Mouse (Mus musculus) cerebellum, adult 11 months (tissue): ENCODE results near the gene Mrto4.
"Not testable (repeated sequence)": the region's sequence is repeated elsewhere in the genome, so short reads cannot be mapped to it uniquely, and the experiment has no call there.

Experiments used
- DNase-seq: peaks from one replicate; pipeline ENCODE4 v3.0.0; 2022

The Mrto4 gene

DNA sequence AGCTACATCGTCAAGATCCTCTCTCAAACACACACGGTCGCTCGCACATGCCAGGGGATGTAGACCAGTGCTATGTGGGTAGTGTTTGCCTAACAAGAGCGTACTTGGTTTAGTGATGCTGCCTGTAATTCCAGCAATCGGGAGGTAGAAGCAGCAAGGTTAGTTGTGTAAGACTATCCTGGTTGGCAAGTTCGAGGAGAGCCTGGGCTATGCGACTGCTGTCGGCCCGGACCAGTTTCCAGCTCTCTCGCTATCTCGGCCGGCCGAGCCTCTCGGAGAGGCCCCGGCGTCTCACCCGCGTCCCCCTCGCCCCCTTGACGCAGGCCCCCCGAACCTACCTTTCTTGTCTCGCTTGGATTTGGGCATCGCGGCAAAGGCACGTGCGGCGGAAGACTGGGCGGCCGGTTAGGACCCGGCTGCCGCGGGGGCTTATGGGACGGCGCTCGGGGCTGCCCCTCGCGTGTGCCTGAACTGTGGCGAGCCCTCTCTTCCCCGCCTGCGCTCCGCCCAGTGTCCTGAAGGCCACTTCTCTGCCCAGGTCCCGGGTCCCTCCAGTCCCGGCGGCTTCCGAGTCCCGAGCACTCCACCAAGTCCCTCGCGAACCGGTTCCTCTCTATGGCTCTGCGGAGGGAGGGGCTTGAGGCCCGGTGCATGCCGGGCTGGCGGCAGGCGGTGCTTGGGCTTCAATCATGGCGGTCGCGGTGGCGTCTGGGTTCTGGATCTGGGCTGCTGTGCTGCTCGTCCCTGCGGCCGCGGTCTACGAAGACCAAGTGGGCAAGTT, at the start of gene Mrto4, which contains the start of the genes Emc1 and Ubr4:
Gene Mrto4, minus strand, starts transcription at position 646 of the 781 bp plus-strand sequence.
Gene Emc1, plus strand, starts transcription at position 657 of the 781 bp plus-strand sequence.
Gene Ubr4, plus strand, starts transcription at position 679 of the 781 bp plus-strand sequence.
- DNase-seq = peak; percentile 75

DNA sequence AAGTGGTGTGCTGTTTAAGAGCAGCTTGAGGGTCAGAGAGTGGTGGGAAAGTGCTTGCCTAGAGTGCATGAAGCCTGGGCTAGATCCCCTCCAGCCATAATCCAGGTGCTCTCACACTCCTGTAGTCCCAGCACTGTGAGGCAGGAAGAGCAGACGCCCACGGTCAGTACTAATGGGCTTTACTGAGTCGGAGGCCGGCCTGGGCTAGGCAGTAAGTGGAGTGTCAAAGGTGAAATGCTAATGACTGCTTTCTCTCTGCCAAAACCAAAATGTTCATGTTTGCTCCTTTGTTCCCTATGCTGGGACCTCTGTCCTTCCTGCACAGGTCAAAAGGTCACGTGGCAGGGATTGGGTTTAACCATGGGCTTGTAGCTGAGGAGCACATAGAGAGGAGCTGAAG, 48.1 kb upstream of the Mrto4 start:
- no peak for DNase-seq

DNA sequence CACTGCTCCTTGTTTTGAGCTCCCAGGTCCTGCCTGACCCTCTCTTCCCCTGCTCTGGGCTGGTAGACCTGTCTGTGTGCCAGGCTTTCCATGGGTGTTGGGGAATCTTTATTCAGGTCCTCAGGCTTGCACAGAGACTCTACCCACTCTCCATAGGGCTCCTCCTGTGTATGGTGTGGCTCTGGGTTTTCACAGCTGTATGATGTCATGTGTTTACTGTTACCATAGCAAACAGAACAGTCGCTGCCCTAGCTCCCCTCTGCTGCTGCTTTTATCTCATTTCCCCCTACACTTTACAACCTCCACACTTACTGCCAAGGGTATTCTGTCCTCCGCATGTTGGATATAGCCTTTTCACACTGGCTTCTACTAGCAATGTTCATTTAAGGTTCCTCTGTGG, 43.1 kb upstream of the Mrto4 start:
- DNase-seq = no peak

DNA sequence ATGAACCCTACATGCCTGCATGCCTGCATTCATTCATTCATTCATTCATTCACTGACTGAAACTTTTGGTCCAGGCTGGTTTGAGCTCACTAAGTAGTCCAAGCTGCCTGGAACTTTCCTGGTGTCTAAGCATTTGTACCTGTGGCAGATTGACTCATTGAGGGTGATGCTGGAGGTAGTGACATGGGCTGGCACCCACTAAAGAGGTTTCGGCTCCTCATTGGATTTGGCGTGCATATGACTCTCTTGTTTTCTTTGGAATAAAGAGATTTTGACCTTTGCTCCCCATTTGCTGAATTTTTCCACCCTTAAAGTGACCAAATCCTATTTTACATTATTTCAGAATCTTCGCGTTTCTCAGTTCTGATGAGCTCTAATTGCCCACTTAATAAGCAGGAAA, 37.2 kb upstream of the Mrto4 start:
- DNase-seq = no peak

DNA sequence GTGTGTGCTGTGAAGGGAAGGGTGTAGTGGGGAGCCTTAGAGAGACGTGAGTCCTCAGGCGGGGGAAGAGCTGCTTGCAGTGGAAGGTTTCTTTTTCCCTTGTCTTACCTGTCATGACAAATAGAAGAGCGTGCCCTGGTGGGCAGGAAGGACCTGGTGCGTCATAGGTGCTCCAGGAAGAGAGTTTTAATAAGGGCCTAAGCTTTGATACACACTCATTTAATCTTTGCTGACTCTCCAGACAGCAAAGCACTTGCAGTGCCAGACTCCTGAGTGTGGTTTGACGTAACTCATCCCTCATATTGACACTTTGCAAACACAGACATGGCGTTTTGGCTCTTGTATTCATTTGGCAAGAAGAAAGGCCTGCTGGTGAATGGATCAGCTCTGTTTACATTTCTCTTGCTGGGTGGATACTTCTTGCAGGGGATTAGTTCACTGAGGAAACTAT, 34.5 kb upstream of the Mrto4 start:
- no peak for DNase-seq

DNA sequence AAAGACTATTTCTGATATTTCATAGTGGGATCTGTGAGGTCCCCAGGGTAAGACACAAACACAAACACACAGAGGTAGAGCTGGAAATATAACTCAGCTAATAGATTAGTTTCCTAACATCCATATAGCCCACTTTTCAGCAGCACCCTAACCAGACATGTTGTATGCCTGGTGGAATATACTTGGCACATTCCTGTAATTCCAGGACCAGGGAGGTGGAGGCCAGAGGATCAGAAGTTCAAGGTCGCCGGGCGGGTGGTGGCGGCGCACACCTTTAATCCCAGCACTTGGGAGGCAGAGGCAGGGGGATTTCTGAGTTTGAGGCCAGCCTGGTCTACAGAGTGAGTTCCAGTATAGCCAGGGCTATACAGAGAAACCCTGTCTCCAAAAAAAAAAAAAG, 33.5 kb upstream of the Mrto4 start:
- DNase-seq = not testable (repeated sequence)

DNA sequence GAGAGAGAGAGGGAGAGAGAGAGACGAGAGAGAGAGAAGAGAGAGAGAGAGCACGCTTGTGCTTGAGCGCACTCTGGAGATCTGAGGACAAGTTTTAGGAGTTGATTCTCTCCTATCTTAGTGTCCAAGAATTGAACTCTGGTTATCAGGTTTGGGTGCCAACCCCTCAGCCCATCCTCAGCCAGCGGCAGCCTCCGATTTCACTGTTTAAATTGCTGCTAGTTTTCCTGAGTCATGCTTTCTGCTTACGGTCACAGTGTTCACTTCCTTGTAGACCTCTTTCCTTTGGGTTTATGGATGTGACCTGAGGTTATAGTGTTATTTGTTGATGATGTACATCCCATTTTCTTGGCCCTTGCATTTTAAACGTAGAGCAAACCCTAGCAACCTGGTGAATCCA, 29.9 kb upstream of the Mrto4 start:
- no peak for DNase-seq

DNA sequence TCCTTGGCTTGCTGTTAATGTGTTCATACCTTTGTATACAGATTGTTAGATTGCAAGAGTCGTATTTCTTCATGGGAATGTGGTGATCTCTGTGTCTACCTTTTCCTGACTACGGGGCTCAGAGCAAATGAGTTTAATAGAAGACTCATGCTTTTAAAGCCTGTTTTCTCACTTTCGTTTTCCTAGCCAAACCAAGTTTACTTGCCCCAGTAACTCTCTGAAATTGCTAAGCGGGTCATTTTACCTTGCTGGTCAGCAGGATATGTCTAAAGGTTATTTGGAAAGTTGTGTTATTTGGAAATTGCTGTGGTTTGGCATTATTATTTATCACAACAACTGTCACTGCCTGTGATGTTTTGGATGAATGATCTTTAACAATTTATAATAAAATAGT, 29.1 kb upstream of the Mrto4 start:
- DNase-seq = no peak

DNA sequence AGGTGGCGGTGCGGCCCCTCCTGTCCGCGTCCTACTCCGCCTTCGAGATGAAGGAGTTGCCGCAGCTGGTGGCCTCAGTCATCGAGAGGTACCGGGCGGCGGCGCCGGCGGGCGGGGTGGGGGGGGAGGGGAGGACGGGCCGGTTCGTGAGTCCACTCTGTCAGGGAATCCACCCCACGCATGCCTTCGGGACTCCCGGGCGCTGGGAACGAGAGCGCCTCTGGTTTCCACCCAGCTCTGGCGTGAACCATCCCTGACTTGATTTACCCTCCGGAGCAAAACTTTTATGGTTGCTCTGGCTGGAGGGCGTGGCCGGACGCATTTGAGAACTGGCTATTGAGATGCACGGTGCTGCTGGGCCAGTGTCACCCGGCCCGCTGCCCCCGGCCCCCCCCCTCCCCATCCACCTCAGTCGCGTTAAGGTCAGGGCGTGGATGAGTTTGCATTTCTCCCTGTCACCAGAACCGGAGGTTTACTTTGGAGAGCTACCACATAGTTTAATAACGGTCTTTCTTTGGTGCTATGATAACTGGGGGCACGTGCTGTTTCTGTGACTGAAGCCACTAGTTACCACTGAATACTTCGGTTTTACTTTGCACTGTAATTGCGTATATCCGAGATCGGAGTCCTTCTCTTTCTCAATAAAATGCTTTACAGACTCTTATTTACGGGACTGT, 28.5 kb upstream of the Mrto4 start:
- DNase-seq = no peak

DNA sequence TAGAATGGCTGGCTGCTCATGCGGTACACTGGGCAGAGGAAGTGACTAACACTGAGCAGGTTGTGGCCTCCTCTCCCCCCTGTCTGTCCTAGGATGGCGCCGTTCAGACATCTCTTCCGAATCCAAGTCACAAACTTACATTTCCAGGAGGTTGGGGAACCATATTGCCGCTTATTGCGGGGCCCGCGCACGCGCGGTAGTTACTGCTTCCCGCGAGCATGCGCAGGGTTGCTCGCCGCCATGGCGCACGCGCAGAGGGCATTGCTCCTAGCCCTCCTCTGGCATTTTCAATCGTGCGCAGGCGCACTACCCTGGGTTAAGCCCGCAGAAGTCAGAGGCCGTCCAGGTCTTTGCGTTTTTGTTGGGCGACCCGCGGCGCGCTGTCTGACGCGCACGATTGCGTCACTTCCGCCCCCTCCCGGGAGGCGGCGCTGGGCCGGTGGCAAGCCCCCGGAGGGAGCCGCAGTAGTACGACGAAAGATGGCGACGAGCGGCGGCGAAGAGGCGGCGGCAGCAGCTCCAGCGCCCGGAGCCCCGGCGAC, 27.9 kb upstream of the Mrto4 start:
- DNase-seq = peak; percentile 100

DNA sequence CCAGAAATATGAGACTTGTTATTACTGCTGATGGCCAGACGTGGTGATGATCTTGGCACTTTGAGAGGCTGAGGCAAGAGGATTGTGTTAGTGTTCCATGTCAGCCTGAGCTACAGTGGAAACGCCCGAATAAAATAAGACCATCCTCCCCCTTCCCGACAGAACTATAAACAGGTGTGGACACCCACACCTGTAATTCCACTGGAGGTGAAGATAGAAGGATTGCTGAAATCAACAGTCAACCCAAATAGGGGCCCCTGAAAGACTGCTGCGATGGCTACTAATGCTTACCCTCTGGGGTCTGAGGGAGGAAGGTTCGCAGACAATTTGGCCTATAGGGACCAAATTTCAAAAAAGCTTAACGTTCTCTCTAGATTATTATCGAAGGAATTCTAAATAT, 27.3 kb upstream of the Mrto4 start:
- DNase-seq = no peak

DNA sequence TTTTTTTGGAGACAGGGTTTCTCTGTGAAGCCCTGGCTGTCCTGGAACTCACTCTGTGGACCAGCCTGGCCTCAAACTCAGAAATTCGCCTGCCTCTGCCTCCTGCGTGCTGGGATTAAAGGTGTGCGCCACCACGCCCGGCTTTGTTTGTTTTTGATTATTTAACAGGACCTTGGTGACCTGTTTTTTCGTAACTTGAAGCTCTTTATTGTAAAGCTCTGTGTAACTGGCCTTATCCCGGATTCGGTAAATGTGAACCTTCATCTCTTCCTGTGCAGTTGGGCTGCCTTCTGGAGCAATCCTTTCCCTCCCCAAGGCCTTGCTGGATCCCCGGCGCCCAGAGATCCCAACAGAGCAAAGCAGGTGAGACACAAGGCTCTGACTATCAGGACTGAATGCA, 21.2 kb upstream of the Mrto4 start:
- no peak for DNase-seq

DNA sequence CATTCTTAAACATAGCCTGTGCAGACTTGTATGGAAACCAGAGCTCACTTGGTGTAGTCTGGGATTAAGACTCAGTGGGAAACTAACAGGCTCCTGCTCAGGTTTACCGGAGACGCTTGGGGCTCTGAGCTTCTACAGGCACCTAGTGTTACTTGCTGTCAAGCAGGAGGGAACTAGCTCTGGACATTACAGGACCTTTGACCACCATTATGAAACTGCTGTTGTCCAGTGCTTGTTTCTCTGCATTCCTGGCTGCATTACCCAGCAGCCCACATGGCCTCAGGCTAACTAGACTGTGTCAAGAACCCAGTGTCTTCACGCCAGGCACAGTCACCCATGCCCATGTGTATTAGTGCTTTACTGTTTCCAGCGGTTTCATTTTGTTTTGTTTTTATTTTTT, 20.8 kb upstream of the Mrto4 start:
- no peak for DNase-seq

DNA sequence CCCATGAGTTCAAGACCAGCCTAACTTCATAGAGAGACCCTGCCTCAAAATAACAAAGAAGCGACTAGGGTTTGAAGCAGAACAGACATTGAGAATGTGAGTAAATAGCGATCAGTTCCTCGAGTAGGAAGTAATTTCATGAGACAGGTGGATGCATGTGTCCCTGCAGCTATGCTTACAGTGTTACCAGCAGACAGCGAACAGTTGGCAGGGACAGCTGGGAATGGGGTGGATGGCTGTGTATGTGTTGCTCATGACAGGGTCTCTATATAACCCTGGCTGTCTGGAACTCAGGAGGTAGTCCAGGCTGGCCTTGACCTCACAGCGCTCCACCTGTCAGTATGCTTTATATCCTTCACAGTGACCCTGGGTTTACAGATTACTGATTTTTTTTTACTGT, 15.7 kb upstream of the Mrto4 start:
- DNase-seq = no peak

DNA sequence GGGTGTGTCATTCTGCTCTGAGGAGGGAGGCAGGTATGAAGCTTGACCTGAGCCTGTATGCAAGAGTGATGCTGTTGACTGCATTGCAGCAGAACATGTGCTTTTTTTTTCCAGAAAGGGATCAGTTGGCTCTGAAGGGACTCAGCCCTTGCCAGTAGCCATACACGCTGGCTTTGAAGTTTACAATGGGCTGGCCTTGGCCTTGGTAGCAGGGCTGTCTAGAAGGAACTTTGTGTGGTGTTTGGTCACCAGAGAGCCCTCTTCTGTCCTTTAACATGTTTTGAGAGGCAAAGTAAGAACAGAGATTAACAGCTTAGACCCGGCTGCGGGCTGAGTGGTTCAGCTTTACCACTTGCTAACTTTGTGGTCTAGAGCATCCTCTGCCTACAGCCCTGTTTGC, 15.0 kb upstream of the Mrto4 start:
- DNase-seq = no peak

DNA sequence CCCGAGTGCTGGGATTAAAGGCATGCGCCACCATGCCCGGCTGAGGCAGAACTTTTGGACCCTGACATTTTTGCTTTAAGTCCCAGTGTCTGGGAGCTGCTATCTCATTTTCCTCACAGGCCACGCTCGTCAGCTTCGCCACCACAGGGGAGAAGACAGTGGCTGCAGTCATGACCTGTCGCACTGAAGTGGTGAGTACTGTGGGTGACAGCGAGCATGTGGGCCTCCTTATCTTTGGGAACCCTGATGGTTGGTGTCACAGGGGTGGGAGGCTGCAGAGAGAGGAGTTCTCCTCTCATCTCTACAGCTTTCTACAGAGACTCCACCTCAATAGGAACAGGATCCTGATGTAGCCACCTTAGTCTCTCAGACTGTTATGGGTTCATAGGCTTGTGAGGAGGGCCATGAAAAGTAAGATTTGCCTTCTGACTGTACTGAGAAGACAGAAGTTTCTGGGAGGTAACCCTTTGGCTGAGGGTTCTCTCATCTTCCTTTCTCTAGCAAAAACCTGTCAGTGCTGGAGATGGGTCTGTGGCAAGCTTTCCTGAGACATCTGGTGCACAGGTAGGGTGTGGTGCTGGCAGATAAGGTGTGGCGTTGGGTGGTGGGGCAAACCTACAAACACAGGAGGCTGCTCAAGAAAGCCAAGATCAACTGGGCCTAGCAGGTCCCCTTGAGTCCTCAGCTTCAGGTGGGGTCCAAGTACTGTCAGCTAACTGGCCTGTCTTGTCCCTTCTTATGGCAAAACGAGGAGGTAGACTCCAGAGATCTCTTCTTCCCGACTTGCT, 8.6 kb upstream of the Mrto4 start:
- no peak for DNase-seq

DNA sequence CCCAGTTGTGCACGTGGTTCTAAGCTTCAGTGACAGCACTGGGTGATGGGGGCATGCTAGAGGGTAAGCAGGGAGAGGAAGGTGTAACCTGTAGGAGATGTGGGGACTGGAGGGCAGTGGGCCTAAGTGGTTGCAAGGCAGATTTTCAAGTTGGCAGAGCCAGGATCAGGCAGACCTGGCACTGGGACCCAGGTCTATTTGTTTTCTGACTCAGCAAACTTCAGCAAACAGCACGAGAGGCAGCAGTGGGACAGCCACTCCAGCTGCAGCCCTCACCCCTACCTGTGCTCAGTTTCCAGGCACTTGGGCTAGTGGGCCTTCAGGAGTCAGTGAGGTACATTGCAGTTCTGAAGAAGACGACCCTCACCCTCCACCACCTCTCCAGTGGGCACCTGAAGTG, 4.8 kb upstream of the Mrto4 start:
- DNase-seq = no peak

DNA sequence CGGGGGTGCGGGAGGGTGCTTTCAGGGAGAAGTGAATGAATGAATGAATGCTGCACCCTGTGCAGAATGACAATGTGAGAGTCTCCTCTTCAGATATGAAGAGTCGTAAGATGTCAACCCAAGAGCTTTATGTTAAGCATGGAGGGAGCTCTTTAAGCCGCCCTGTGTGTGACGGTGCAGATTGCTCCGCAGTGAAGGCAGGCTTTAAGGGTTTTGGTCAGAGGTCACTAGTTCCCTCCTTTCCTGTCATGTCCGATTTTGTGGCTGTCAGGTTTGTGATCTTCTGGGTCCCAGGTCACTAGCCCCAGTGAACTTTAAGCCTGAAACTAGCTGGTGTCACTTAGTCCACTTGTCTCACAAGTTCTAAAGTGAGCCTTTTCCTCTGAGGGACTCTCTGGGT, 456 bp upstream of the Mrto4 start:
- DNase-seq = no peak

DNA sequence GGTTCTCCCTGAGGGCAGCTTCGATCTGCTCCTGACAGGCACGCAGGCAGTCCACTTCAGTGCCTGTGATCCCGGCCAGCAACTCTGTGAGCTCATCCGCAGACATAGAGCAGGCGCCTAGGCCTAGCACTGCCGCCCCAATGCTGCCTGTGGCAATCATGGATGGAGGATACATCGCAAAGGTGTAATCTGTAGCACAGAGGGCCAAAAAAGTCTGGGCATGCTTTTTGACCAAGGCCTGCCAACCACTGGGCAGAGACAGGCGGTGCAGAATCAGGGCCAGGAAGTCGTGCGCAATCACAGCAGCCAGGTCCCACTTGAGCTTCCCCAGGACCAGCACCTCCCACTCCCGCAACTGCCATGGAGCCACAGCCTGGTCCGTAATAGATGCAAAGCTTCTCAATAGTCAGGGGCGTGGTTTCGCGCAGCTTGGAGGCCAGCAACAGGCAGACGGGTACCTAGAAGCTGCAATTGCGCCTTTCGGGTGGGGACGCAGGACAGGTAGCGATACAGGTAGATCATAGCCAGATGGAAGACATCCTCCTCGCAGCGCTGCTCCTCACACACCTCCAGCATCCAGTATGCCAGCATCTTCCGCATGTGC, 6.9 kb downstream of the Mrto4 start:
- no peak for DNase-seq

DNA sequence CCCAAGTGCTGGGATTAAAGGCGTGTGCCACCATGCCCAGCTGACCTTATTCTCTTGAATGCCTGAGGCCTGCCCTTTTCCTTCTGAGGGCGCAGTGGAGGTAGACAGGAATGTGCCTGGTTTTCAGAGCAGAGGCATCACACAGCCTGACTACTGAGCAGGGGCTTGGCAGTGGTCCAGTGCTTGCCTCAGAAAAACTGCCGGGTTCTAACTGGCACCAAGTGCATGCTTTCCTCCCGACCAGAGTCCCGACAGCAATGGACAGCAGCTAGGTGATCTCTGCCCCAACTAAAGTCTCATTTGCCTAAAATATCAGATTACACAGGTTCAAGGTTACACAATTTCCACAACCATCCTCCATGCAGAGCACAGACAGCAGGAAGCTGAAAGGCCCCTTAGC, 8.7 kb downstream of the Mrto4 start:
- DNase-seq = peak; percentile 23

DNA sequence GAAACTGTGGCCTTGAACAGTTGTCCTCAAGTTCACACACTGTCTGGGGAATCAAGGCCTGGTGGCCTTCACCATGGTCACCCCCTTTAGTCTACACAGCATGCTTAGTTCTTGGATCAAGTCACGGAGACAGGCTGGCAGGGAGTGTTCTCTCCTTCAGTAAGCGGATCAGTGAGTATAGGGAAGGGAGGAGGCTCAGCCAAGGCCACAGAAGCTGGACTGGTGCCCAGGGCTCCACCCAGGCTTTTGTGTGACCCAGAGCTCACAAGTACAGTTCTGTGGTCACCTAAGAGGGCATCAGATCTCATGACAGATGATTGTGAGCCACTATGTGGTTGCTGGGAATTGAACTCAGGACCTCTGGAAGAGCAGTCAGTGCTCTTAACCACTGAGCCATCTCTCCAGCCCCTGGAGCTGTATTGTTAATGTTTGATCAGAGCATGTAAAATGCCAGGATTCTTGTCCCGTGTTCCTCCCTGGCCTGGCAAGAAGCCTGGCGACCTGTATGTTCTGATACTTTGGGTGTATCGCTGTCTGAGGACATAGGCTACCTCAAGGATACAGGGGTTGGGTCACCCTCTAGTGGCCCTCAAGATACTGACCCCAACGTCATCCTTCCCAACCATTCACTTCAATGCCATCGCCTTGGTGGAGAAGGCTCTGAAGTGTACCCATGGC, 10.7 kb downstream of the Mrto4 start:
- DNase-seq = no peak

DNA sequence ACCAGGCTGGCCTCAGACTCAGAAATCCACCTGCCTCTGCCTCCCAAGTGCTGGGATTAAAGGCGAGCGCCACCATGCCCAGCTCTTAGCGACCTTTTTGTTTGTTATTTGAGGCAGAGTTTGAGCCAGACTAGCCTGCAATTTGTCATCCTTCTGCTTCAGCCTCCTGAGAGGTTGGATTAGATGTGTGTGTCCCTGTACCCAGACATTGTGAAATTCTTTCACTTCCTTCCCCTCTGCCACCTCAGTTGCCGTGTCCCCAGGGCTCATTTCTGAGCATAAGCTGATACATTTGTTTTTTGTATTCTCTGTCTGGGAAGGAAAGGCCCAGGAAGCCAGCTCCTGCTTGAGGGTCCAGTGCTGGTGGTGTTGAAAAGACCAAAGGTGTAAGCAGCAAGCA, 11.5 kb downstream of the Mrto4 start:
- DNase-seq = no peak
